In the genomic region with DNA sequence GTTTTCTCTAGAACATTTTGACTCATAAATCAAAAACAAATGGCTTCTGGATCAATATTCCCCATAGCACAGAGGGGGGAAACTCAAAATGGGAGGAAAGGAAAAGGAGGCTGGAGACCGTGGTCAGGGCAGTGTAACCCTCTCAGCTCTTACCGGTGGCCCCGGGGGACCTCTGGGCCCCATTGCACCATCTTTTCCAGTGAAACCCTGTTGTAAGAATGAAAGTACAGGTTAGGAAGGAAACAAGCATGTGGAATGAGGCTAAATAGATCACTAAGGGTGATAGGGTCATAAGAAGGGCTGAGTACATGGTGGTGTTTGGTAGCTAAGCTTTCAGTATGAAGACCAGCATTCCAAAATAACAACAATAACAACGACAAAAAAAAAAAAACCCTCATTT, we compare ENCODE assay signal across 1 mouse cellular context.
TF ChIP-seq lines count a peak whose summit lies in the region.

No protein-coding gene starts in this region.

TF ChIP-seq in CH12.LX, 34 proteins besides CTCF, POLR2A, EP300 and RAD21 (continued from another document):
- no peak for TF ChIP-seq GABPA (IDR thresholded peaks at IDR 0.05; ENCODE audit: insufficient replicate concordance, low read depth, low read length)
- TF ChIP-seq USF2 (conservative IDR thresholded peaks at IDR 0.05; ENCODE audit: low read depth, low read length) = no peak
- TF ChIP-seq SIN3A (IDR thresholded peaks at IDR 0.05; ENCODE audit: low read length) = no peak
- no peak for TF ChIP-seq ELF1 (IDR thresholded peaks at IDR 0.05; ENCODE audit: low read depth, low read length)
- TF ChIP-seq CHD1 (IDR thresholded peaks at IDR 0.05; ENCODE audit: low read depth, low read length) = no peak
- peak; percentile 45; the same call in 1 of the 2 replicates for TF ChIP-seq JUND (conservative IDR thresholded peaks at IDR 0.05; ENCODE audit: low read depth, low read length)
